Mouse (Mus musculus) left cerebral cortex, adult 18-20 months (tissue): ENCODE data around the gene 3110009E18Rik. TPM values are rescaled to one million over a fixed set of nuclear protein-coding genes. Genes with fewer than 3 reads are reported as not detected.

Experiments
- DNase-seq, 2 experiments: peaks; one replicate each; pipeline ENCODE4 v3.0.0; 2021 to 2022; ENCODE audit warnings: low spot score in 2 of 2, mixed read lengths in 1 of 2
- long read RNA-seq, 2 experiments: library from polyadenylated mRNA; stranded (forward); transcript quantifications; one replicate each; pipeline ENCODE4 v2.0.0; 2021
- total RNA-seq, 2 experiments: library from RNA; stranded (reverse); gene quantifications; 2 replicates each; pipeline ENCODE4 v1.2.3; 2021

The 3110009E18Rik gene
- 1 to 10 TPM; 5.3 to 5.6 TPM for total RNA-seq
- long read RNA-seq, experiment 1, partial matches to known transcripts = 1 of 3 reads
- long read RNA-seq, experiment 1, other reads (novel, unspliced or antisense) = 1 of 3 reads
- long read RNA-seq, experiment 2, partial matches to known transcripts = 0 of 2 reads
- long read RNA-seq, experiment 2, other reads (novel, unspliced or antisense) = 1 of 2 reads

DNA sequence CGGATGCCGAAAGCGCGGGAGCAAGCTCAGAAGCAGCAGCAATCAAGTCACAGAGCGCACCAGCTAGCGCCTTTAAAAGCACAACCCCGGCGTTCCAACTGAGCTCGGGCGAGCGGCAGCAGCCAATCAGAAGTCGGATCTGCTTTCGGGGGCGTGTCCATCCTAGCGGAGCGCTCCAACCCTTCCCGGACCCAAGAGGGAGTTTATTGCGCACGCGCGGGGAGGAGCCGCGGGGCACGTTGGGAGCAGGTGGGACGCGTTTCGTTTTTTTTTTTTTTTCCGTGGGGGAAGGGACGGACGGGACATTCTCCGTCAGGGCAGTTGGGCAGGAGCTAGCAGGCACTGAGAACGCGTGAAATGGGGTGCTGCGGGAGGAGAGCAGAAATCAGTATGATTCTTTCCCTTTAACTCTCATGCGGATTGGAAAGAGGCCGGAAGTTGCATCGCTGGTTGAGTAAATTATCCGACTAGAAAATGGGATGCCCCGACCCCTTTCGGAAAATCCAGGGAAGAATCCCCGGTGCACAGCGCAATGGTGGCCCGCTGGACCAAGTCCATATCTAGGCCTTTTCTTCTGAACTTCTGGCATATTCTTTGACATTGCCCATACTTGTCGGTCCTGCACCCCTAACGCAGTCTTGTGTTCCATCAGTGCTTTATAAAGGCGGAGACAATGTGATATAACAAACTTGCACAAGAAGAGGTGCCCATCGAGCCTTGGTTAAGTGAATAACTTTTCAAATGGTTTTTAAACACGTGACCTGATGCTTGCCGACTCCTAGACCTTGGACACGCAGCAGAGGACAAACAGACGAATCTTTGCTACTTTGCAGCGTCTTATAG, at the start of gene 3110009E18Rik, which contains the start of gene Dbi:
3110009E18Rik (plus strand) TSS at position 219 of the 843 bp plus-strand sequence.
Dbi (minus strand) TSS at position 110 of the 843 bp plus-strand sequence.
- peak; percentile 97 to 98 for DNase-seq

- no peak for DNase-seq
These were observed 48.1 kb upstream of the 3110009E18Rik start for GRCm38 (mm10) chr1:120072900-120073299.

DNA sequence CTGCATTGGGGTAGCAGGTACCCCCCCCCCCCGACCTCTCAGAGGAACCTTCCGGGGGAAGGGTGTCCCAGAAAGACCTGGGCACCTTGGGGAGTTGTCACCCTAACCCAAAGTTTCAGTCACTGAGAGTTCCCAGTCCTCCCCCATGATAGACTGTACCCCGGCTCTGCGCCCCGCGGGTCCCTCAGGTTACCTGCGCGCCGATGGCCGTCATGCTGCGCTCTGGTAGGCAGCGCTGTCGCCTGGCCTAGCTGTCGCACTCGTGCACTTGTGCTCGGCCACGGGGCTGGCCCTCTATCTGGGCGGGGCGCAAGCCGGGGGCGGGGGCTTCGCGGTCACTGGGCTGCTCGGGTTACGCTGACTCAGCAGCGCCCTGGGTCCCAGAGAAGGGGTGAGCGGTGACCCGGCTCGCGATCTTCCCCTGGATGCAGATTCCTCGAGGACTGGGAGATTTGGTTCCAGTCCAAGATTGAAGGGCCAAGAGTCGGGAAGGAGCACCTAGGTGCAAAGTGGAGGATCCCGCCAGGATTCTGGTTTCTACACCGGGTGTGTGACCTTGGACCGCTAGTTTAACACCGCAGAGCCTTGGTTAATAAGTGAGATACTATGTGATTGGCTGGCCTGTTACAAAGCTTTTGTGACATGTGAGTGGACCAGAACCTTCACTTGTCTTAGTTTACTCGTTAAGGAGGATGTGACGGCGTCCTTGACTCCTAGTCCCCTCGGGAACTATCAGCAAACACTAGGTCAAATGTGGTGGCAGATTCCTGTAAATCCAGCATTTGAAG, 47.3 kb upstream of the 3110009E18Rik start, which contains the start of gene Tmem37:
Tmem37 (minus strand) TSS at position 556 of the 788 bp plus-strand sequence.
- no peak for DNase-seq

GRCm38 (mm10) chr1:120074307-120074702, 46.7 kb upstream of the 3110009E18Rik start:
- no peak for DNase-seq

DNA sequence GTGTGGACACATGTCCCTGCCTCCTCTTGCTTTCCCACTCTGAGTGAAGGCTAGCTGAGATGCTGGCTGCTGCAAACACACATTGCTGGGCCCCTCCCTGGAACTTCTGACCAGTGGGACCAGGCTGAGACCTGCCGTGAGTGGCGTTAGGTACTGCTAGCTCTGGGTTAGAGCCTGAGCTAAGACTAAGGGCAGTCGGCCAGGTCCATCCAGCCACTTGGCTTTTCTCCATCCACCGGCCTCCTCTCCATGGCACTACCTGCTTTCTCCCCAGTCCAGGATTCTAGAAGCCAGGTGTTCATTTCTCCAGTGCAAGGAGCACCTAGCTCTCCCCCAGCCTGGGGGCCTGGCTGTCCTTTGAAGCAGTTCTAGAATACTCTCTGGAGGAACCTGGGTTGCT, 46.1 kb upstream of the 3110009E18Rik start:
- no peak for DNase-seq

DNA sequence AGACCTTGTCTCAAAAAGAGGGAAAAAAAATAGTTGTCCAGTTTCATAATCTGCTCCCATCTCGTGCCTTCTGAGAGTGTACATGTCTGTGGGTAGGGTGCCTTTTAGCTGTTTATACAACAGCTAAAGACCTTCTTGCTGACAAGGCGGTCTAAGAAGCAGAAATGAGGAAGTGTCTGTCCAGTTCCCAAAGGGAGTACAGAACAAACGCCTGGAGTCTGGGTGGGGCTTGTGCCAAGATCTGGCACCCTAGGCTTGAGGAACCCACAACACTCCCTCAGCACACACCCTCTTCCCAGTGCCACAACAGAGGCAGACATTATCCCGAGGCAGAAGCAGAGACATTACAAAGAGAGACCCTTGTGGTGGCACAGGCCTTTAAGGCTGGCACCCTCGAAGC, 45.5 kb upstream of the 3110009E18Rik start:
- DNase-seq = no peak

GRCm38 (mm10) chr1:120077746-120078410, 43.1 kb upstream of the 3110009E18Rik start:
- DNase-seq = no peak

- no peak for DNase-seq
These were observed 40.4 kb upstream of the 3110009E18Rik start for GRCm38 (mm10) chr1:120080632-120081031.

GRCm38 (mm10) chr1:120082957-120083585, 37.9 kb upstream of the 3110009E18Rik start:
- no peak for DNase-seq

GRCm38 (mm10) chr1:120083921-120084517, 37.0 kb upstream of the 3110009E18Rik start:
- no peak for DNase-seq

GRCm38 (mm10) chr1:120085696-120086095, 35.3 kb upstream of the 3110009E18Rik start:
- no peak for DNase-seq

DNA sequence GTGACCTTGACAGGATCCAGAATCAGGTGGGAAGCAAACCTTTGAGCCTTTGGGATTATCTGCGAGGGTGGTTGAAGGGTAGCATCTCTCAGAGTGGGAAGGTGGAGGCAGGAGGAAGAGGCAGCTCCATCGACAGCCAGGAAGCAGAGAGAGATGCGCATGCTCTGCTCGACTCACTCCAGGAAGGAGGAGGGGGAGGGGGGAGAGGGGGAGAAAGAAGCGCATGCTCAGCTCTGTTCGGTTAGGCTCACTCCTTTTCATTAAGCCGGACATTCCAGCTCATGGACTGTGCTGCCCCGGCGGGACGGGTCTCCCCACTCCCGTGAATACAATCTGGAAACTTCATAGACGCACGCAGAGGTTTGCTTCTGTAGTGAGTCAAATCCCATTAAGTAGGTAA, 34.3 kb upstream of the 3110009E18Rik start:
- DNase-seq = no peak

DNA sequence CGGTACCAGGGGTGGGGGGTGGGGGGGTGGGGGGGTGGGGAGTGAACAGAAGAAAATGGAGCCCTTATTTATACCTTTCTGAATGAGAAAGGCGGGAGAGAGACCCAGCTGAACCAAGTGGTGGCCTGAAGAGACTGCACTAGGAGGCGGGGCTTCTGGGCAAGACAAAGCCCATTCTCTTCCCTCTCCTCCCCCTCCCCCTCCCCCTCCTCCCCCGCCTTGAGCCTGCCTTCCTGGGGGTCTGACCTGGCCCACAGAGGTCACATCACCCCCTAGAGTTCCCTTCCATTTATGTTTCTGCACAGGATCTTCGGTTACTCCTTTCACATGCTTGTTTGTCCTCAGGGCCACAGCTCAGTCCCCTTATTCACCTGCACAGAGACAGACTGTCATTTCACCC, 31.8 kb upstream of the 3110009E18Rik start:
- DNase-seq = no peak

DNA sequence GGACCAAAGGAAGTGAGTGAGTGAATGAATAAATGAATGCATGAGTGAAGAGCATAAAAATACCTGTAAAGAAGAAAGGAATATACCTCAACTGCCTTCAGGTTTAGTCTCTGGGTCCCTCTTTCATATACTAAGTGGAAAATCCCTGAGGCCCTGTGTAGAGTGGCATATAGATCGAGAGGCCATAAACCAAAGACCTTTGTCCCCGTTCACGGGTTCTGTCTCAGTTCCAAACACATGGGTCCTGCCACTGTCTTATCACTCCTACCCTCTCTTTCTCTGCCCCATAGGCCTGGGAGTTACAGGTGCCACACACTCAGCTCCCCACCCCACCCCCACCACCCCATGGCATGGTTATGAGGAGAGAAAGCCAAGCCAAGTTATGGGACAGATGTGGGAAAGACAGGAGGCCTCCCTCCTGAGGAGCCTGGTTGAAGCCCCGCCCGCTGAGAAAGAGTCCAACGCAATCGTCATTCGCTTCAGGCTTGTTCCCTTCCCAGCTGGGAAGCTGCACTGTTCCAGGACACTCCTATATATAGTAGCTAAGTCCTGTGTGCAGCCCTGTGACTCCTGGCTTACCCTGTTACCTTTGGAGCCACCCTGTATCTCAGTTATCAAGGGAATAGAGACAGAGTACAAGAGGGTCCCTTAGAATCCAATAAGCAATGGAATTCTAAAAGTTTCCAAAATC, 30.0 kb upstream of the 3110009E18Rik start:
- no peak for DNase-seq

GRCm38 (mm10) chr1:120093482-120094134, 27.4 kb upstream of the 3110009E18Rik start:
- peak; percentile 89 to 94 for DNase-seq

- DNase-seq = no peak
These were observed 26.1 kb upstream of the 3110009E18Rik start for GRCm38 (mm10) chr1:120094920-120095319.

GRCm38 (mm10) chr1:120098327-120098726, 22.7 kb upstream of the 3110009E18Rik start:
- DNase-seq = peak; percentile 73 to 78

DNA sequence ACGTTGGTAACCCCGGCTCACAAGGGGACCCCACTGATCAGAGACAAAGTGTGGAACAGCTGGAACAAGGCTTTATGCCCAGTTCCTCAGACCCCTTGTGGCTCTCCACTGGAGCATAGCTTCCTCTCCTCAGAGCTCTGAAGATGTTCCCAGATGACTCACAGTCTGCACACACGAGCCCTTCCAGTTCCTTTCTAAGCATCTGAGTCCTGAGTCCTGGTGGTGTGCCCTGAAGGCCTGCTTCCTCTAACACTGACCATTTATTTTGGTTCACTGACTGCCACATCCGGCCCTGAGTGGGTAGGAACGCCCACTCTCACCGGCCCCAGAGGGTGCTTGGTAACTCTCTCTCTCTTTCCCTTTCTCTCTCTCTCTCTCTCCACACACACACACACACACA, 21.5 kb upstream of the 3110009E18Rik start:
- no peak for DNase-seq
